Mouse (Mus musculus): ENCODE data around the gene G6pc.
"Not testable (repeated sequence)": the region's sequence is repeated elsewhere in the genome, so short reads cannot be mapped to it uniquely, and the experiment has no call there.

Gene G6pc

GRCm38 (mm10) chr11:101367326-101367935 lies at the start of gene G6pc:
TSS of gene G6pc (plus strand) at chr11:101367561.
- no peak for DNase-seq (ENCODE audit: low spot score)

GRCm38 (mm10) chr11:101323609-101324008 lies 43.8 kb upstream of the G6pc start:
- peak; percentile 38 for DNase-seq (ENCODE audit: low spot score)

GRCm38 (mm10) chr11:101324763-101325162 lies 42.6 kb upstream of the G6pc start, which contains the start of gene Aoc2:
TSS of gene Aoc2 (plus strand) at chr11:101325063.
- DNase-seq (ENCODE audit: low spot score): no peak

- not testable (repeated sequence) for DNase-seq (ENCODE audit: low spot score)
Observed at GRCm38 (mm10) chr11:101325201-101325600, 42.2 kb upstream of the G6pc start.

GRCm38 (mm10) chr11:101326147-101326546 lies 41.2 kb upstream of the G6pc start:
- DNase-seq (ENCODE audit: low spot score): no peak

DNA sequence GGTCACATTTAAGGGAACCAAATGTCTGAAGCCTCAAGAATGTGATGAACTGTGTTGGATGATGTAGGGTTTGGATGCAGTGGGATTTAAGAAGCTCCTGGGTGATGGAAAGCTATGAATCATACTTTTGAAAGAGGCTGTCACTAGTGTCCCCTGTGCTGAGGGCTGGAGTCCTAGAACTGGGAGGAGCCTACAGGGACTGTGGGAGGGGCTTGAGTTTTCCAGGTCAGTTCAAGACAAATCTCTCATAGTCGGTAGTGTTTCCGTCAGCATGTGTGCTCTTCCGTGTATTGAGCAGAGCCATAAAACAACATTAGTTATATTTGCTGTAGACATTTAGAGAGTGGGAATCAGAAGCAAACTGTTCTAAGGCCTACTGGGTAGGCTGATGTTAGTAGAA lies 40.0 kb upstream of the G6pc start:
- DNase-seq (ENCODE audit: low spot score): no peak

DNA sequence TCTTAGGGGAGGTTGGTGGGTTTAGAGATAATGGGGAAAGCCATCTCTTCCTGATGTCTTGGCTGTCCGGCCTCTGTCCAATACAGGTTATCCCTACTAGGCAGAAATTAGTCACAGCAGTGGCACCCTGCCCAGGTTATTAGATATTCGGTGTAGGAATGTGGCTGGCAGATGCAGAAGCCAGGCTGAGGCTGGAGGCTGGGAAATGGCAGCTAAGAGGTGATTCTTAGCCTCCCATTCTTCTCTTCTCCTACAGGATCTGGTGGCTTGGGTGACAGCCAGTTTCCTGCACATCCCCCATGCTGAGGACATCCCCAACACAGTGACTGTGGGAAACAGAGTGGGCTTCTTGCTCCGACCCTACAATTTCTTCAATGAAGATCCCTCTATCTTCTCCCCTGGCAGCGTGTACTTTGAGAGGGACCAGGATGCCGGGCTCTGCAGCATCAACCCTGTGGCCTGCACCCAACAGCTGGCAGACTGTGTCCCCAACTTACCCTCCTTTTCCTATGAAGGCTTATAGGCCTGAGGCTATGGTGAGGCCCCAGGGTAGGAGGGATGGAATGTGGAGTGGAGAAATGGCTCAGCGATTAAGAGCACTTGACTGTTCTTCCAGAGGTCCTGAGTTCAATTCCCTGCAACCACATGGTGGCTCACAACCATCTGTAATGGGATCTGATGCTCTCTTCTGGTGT lies 38.3 kb upstream of the G6pc start:
- DNase-seq (ENCODE audit: low spot score): no peak

DNA sequence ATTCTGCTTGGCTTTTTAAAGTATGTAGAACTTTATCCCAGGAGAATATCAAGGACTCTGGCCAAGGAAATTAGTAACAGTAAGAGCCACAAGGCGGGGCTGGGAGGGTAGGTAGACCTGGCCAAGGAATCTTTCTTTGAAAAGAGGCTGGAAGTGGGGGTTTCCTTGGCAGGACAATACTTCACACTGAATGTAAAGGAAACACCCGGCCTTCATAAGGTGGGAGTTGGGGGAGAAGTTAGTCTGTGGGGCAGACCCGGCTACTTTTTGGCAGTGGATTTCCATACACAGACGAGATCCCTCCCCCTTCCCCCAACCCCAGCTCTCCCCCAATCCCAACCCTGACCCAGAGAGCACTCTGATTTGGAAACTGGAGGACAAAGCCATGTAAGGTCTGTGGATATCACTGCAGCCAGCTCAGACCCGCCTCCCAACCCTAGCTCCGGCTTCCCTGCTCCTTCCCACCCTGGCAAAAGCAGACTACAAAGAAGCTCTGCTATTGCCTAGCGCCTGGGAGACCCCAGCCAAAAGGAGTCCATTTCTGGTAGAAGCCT lies 36.9 kb upstream of the G6pc start, which contains the start of gene Aoc3:
TSS of gene Aoc3 (plus strand) at position 235 of the 554 bp plus-strand sequence.
- DNase-seq (ENCODE audit: low spot score): peak; percentile 58

DNA sequence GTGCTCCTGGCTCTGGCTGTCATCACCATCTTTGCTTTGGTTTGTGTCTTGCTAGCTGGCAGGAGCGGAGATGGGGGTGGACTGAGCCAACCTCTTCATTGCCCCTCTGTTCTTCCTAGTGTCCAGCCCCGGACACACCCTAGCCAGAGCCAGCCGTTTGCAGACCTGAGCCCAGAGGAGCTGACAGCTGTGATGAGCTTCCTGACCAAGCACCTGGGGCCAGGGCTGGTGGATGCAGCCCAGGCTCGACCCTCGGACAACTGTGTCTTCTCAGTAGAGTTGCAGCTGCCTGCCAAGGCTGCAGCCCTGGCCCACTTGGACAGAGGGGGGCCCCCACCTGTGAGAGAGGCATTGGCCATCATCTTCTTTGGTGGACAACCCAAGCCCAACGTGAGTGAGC lies 36.4 kb upstream of the G6pc start:
- not testable (repeated sequence) for DNase-seq (ENCODE audit: low spot score)

DNA sequence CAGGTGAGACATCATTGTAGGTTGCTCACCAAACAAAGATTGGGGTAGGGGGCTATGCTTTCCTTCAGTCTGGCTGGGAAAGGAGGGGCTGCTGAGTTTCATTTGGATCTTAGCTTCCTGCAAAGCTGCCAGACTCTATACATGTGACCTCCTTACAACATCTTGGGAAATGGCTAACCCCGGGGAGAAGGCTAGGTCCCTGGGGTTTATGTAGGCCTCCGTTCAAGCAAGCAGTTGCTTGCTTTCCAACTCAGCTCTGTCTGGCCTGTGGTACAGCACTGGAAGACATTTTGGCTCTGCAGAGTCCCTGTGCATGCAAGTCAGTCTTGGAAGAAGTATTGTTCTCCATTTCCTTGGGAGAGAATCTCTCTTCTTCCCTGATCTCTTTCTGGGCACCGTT lies 34.8 kb upstream of the G6pc start:
- no peak for DNase-seq (ENCODE audit: low spot score)

- DNase-seq (ENCODE audit: low spot score): no peak
Observed at GRCm38 (mm10) chr11:101334023-101334422, 33.3 kb upstream of the G6pc start.

DNA sequence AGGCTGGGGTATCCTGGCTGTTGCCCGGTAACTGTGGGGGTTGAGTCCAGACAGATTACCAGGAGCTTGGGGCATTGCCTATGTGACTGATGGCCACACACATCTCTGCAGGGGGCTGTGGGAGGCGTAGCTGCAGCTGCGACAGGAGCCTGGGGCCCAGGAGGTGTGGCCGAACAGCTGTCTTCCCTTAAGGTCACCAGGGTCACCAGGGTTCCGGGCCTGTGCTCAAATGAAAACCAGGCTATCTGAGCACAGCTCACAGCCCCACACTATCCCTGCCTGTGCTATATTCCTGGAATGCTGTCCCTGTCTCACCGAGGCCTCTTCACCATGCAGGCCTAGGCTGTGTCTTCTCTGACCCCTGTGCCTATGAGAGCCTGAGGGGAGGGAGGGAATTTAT lies 32.8 kb upstream of the G6pc start:
- DNase-seq (ENCODE audit: low spot score): no peak

DNA sequence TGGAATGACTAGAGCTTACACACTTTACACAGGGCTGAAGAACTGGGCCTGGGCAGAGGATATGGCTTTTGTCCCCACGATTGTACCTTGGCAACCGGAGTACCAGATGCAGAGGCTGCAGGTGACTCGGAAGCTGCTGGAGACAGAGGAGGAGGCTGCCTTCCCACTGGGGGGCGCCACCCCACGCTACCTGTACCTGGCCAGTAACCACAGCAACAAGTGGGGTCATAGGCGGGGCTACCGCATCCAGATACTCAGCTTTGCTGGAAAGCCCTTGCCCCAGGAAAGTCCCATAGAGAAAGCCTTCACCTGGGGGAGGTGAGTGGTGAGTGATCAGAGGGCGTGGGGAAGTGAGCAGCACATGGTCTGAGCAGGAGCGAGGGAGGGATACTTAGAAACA lies 31.7 kb upstream of the G6pc start:
- DNase-seq (ENCODE audit: low spot score): no peak

DNA sequence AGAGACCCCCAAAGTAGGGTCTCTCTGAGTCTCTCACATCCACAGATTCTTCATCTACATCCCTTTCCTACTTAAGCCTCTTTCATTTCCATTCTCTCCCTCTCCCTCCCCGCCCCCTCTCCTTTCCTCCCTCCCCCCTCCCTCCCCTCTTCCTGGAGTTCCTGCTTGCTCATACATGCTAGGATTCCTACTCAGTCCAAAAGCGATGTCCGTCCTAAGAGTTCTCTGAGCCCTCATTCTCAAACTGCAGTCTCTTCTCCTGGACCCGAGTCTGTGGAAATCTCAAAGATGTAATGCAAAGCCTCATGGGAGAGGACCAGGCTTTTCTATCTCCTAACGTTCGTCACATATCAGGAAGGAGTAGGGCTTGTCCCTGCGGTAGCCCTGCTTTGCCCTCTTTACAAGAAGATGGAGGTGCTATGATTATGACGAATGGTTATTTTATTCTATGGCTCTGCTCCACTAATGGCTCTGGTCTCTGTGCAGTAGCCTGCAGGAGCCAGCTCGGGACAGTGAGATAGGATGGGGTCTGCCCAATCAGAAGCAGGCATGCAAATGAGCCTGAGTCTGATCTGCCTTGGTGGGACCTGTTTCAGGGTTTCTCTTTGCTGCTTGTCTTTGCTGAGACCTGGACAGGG lies 29.1 kb upstream of the G6pc start:
- no peak for DNase-seq (ENCODE audit: low spot score)

DNA sequence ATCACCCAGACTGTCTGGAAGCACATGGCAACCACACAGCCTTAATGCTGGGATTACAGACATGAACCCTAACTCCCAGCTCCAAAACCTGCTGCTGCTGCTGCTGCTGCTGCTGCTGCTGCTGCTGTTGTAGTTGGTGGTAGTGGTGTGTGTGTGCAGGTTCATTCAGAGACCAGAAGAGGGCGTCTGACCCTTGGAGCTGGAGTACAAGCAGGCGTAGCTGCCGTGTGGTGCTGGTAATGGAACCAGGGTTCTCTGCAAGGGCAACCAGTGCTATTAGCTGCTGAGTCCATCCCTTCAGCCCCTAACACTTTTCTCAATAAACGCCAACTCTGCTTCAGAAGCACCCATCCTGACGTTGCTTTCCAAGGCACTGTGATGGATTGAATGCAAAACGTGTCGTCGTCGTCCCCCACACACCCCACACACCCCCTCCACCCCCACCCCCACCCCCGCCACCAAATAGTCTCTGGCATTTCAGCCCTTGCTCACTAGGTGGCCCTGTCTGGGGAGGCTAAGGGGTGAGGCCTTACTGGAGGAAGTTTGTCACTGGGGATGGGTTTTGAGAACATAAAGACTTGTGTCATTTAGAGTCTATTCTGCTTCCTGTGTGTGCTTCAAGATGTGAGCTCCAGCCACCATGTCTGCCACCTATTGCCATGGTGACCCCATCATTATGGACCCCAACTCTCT lies 20.1 kb upstream of the G6pc start:
- no peak for DNase-seq (ENCODE audit: low spot score)

- DNase-seq (ENCODE audit: low spot score): no peak
Observed at GRCm38 (mm10) chr11:101348774-101349173, 18.6 kb upstream of the G6pc start.

- DNase-seq (ENCODE audit: low spot score): no peak
Observed at GRCm38 (mm10) chr11:101349216-101349615, 18.1 kb upstream of the G6pc start.

GRCm38 (mm10) chr11:101351100-101351720 lies 16.2 kb upstream of the G6pc start:
- DNase-seq (ENCODE audit: low spot score): no peak

GRCm38 (mm10) chr11:101351721-101352111 lies 15.6 kb upstream of the G6pc start:
- DNase-seq (ENCODE audit: low spot score): no peak

- DNase-seq (ENCODE audit: low spot score): no peak
Observed at GRCm38 (mm10) chr11:101353436-101353835, 13.9 kb upstream of the G6pc start.

DNA sequence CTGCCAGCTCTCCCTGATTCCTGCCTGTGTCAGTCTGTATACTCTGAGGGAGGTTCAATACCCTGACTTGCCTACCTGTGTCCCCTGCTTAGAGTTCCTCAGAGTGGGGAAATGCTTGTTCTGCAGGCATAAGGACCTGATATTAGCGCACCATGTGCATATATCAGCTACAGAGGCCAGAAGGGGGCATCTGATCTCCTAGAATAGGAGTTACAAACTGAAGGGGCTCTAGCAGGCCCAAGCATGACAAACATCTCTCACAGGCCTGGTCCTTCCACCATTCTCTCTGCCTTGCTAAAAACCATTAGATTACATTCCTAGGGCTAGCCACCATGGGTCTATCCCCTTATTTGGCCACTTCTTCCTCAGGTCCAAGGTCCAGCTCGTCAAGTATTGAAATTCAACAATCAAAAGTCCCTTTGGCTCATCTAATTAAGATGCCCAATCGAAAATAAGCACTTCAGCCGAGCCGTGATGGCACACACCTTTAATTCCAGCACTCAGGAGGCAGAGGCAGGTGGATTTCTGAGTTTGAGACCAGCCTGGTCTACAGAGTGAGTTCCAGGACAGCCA lies 12.8 kb upstream of the G6pc start:
- DNase-seq (ENCODE audit: low spot score): no peak

GRCm38 (mm10) chr11:101355916-101356315 lies 11.4 kb upstream of the G6pc start:
- DNase-seq (ENCODE audit: low spot score): no peak
